Mouse (Mus musculus): ENCODE measurements at regions not wholly inside any gene's neighbourhood (a gene's known extent, or its start where the extent isn't known, plus 50 kb on each side); places are given as distances from the start of the nearest gene placed in this dataset.
A peak's percentile ranks its signal among the peaks of the same experiment; 100 is the strongest.

GRCm38 (mm10) chr8:89615863-89616558 is 572.0 kb upstream of the Sall1 start:
- no peak overlapping the region for H3K4me3 ChIP-seq (replicated peaks; ENCODE audit: extremely low read depth, low read depth, low read length)
- TF ChIP-seq POLR2A (IDR thresholded peaks at IDR 0.05; ENCODE audit: borderline replicate concordance, extremely low read depth, low read depth, low read length) (no peak), CTCF (IDR thresholded peaks at IDR 0.05; ENCODE audit: insufficient read depth, low read length) (no peak)
- DNase-seq, result no peak
- H3K4me1 ChIP-seq (ENCODE audit: control insufficient read depth, insufficient read depth, low read length), result no peaks in the 10 kb centered on the region
- 81% methylated on average over 8 of the region's 8 CpGs for WGBS

- Histone ChIP-seq H3K4me1 (ENCODE audit: control insufficient read depth, insufficient read depth, low read length) (no peaks in the 10 kb centered on the region), H3K4me3 (replicated peaks; ENCODE audit: extremely low read depth, low read depth, low read length) (no peak overlapping the region)
- TF ChIP-seq POLR2A (IDR thresholded peaks at IDR 0.05; ENCODE audit: borderline replicate concordance, extremely low read depth, low read depth, low read length) (no peak), CTCF (IDR thresholded peaks at IDR 0.05; ENCODE audit: insufficient read depth, low read length) (no peak)
- WGBS, result 41% methylated on average over 4 of the region's 4 CpGs
- no peak for DNase-seq
Measured at GRCm38 (mm10) chr8:89609074-89609473, 565.1 kb upstream of the Sall1 start.

- Histone ChIP-seq H3K4me3 (replicated peaks; ENCODE audit: extremely low read depth, low read depth, low read length) (no peak overlapping the region), H3K4me1 (ENCODE audit: control insufficient read depth, insufficient read depth, low read length) (no peaks in the 10 kb centered on the region)
- 87% methylated on average over 4 of the region's 4 CpGs for WGBS
- DNase-seq, result no peak
- no peak for TF ChIP-seq CTCF (IDR thresholded peaks at IDR 0.05; ENCODE audit: insufficient read depth, low read length)
- no peak for TF ChIP-seq POLR2A (IDR thresholded peaks at IDR 0.05; ENCODE audit: borderline replicate concordance, extremely low read depth, low read depth, low read length)
Measured at GRCm38 (mm10) chr8:89605905-89606468, 562.0 kb upstream of the Sall1 start.

- WGBS, result 96% methylated on average over 3 of the region's 3 CpGs
- no peak for DNase-seq
- TF ChIP-seq POLR2A (IDR thresholded peaks at IDR 0.05; ENCODE audit: borderline replicate concordance, extremely low read depth, low read depth, low read length), result no peak
- no peak for TF ChIP-seq CTCF (IDR thresholded peaks at IDR 0.05; ENCODE audit: insufficient read depth, low read length)
- H3K4me1 ChIP-seq (ENCODE audit: control insufficient read depth, insufficient read depth, low read length), result no peaks in the 10 kb centered on the region
- H3K4me3 ChIP-seq (replicated peaks; ENCODE audit: extremely low read depth, low read depth, low read length), result no peak overlapping the region
Measured at GRCm38 (mm10) chr8:89604461-89604860, 560.5 kb upstream of the Sall1 start.

GRCm38 (mm10) chr8:89596380-89596779 is 552.4 kb upstream of the Sall1 start:
- H3K4me3 ChIP-seq (replicated peaks; ENCODE audit: extremely low read depth, low read depth, low read length), result no peak overlapping the region
- 77% methylated on average over 7 of the region's 7 CpGs for WGBS
- H3K4me1 ChIP-seq (ENCODE audit: control insufficient read depth, insufficient read depth, low read length), result no peaks in the 10 kb centered on the region
- no peak for DNase-seq
- TF ChIP-seq POLR2A (IDR thresholded peaks at IDR 0.05; ENCODE audit: borderline replicate concordance, extremely low read depth, low read depth, low read length) (no peak), CTCF (IDR thresholded peaks at IDR 0.05; ENCODE audit: insufficient read depth, low read length) (no peak)

- no peak for DNase-seq
- no peak for TF ChIP-seq CTCF (IDR thresholded peaks at IDR 0.05; ENCODE audit: insufficient read depth, low read length)
- TF ChIP-seq POLR2A (IDR thresholded peaks at IDR 0.05; ENCODE audit: borderline replicate concordance, extremely low read depth, low read depth, low read length), result no peak
- H3K4me3 ChIP-seq (replicated peaks; ENCODE audit: extremely low read depth, low read depth, low read length), result no peak overlapping the region
- no peaks in the 10 kb centered on the region for H3K4me1 ChIP-seq (ENCODE audit: control insufficient read depth, insufficient read depth, low read length)
Measured at GRCm38 (mm10) chr8:89583091-89583490, 539.1 kb upstream of the Sall1 start.

GRCm38 (mm10) chr8:89582566-89582965 is 538.6 kb upstream of the Sall1 start:
- no peak for DNase-seq
- H3K4me1 ChIP-seq (ENCODE audit: control insufficient read depth, insufficient read depth, low read length), result no peaks in the 10 kb centered on the region
- H3K4me3 ChIP-seq (replicated peaks; ENCODE audit: extremely low read depth, low read depth, low read length), result no peak overlapping the region
- no peak for TF ChIP-seq CTCF (IDR thresholded peaks at IDR 0.05; ENCODE audit: insufficient read depth, low read length)
- no peak for TF ChIP-seq POLR2A (IDR thresholded peaks at IDR 0.05; ENCODE audit: borderline replicate concordance, extremely low read depth, low read depth, low read length)

- H3K4me3 ChIP-seq (replicated peaks; ENCODE audit: extremely low read depth, low read depth, low read length), result no peak overlapping the region
- H3K4me1 ChIP-seq (ENCODE audit: control insufficient read depth, insufficient read depth, low read length), result no peaks in the 10 kb centered on the region
- 4% methylated on average over 13 of the region's 13 CpGs for WGBS
- peak; percentile 61 for DNase-seq
- no peak for TF ChIP-seq POLR2A (IDR thresholded peaks at IDR 0.05; ENCODE audit: borderline replicate concordance, extremely low read depth, low read depth, low read length)
- peak; percentile 78 for TF ChIP-seq CTCF (IDR thresholded peaks at IDR 0.05; ENCODE audit: insufficient read depth, low read length)
Measured at GRCm38 (mm10) chr8:89571816-89572215, 527.9 kb upstream of the Sall1 start.

GRCm38 (mm10) chr8:89570639-89571325 is 526.8 kb upstream of the Sall1 start:
- Histone ChIP-seq H3K4me1 (ENCODE audit: control insufficient read depth, insufficient read depth, low read length) (no peaks in the 10 kb centered on the region), H3K4me3 (replicated peaks; ENCODE audit: extremely low read depth, low read depth, low read length) (no peak overlapping the region)
- DNase-seq, result no peak
- no peak for TF ChIP-seq CTCF (IDR thresholded peaks at IDR 0.05; ENCODE audit: insufficient read depth, low read length)
- TF ChIP-seq POLR2A (IDR thresholded peaks at IDR 0.05; ENCODE audit: borderline replicate concordance, extremely low read depth, low read depth, low read length), result no peak
- 58% methylated on average over 10 of the region's 10 CpGs for WGBS

- DNase-seq, result no peak
- WGBS, result 63% methylated on average over 9 of the region's 9 CpGs
- no peaks in the 10 kb centered on the region for H3K4me1 ChIP-seq (ENCODE audit: control insufficient read depth, insufficient read depth, low read length)
- no peak overlapping the region for H3K4me3 ChIP-seq (replicated peaks; ENCODE audit: extremely low read depth, low read depth, low read length)
- no peak for TF ChIP-seq CTCF (IDR thresholded peaks at IDR 0.05; ENCODE audit: insufficient read depth, low read length)
- no peak for TF ChIP-seq POLR2A (IDR thresholded peaks at IDR 0.05; ENCODE audit: borderline replicate concordance, extremely low read depth, low read depth, low read length)
Measured at GRCm38 (mm10) chr8:89569406-89569805, 525.4 kb upstream of the Sall1 start.

Measured in lung, adult 2 months (tissue).